Mouse (Mus musculus) cerebral cortex, adult 2 months (tissue): ENCODE data around the gene Gm20388.

Experiments used
- WGBS: fragments of 180-500 bp; shearing (Covaris S2); methylation state at CpG from one replicate; pipeline ENCODE4 v1.1.7; 2018; 5-methylcytosine and 5-hydroxymethylcytosine counted together

The Gm20388 gene

DNA sequence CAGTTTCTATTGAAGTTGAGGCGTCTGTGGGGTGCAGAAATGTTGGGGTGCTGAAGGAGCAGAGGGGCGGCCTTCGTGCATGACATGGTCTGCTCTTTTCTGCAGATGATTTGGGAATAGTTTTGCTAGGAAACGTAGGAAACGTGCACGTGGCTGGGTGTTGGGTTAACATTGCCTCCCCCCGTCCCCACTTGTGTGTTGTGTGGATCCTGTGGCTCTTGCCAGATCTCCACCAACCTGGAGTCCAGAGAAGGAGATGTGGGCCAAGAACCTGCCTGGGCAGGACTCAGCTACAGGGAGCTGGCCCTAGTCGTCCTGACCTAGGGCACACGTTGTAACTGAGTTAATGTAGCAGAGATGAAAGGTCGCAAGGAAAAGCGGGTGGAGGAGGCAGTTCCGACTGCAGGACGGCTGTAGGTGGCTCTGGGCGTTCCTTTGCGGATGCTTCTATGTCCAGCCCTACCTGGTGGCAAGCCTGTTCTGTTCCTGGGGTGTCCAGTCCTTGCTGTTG lies 579.2 kb downstream of the Gm20388 start:
- 23% methylated on average over 15 of the region's 15 CpGs for WGBS

GRCm38 (mm10) chr8:120490354-120491141 lies 579.9 kb downstream of the Gm20388 start:
- WGBS = 30% methylated on average over 12 of the region's 12 CpGs

DNA sequence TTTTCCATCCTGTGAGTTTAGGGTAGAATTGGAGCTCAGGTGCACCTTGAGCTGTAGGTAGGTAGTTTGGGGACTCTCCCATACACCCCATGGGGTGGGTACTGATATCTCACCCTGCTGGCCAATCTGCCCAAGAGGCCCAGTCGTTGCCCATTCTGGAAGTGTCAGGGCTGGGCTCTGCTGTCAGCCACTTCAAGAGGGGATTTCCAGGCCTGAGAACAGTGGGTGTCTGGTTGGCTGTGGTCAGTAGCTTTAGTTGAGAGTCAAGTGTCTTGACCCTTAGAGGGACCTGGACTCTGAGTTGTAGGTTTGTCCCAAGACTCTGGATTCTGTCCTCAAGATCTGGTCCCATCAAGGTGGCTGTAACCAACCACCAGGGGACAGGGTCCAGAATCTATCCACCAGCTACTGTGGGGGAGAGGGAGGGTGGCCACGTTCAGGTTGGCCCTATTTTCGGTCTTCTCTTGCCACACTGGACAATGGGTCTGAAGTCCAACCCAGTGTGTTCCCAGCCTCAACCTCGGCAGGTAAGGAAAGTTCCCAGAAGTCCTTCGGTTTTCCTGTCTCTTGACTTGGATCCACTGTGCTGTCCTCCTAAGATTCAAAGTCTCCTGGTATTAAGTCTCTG lies 580.6 kb downstream of the Gm20388 start:
- 74% methylated on average over 5 of the region's 5 CpGs for WGBS

- WGBS = 65% methylated on average over 14 of the region's 14 CpGs
Observed at GRCm38 (mm10) chr8:120492193-120492880, 581.7 kb downstream of the Gm20388 start.

DNA sequence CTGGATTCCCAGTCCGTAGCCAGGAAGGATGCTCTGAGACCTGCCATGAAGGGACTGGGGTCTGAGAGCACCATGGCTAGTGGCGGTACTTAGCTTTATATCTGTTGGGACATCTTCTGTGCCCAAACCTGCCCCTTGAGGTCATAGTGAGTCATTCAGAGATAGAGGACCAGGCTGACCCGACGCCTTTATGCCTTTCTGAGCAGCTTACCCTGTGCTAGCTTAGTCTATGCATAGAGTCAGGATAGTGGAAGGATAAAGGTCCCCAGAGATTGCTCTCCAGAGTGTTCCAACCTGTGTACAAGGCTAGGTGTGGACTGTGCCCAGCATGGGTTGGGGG lies 582.2 kb downstream of the Gm20388 start:
- WGBS = 81% methylated on average over 4 of the region's 4 CpGs

GRCm38 (mm10) chr8:120493508-120494464 lies 583.1 kb downstream of the Gm20388 start:
- WGBS = 79% methylated on average over 16 of the region's 16 CpGs

- 39% methylated on average over 15 of the region's 15 CpGs for WGBS
Observed at GRCm38 (mm10) chr8:120494903-120495302, 584.3 kb downstream of the Gm20388 start.

DNA sequence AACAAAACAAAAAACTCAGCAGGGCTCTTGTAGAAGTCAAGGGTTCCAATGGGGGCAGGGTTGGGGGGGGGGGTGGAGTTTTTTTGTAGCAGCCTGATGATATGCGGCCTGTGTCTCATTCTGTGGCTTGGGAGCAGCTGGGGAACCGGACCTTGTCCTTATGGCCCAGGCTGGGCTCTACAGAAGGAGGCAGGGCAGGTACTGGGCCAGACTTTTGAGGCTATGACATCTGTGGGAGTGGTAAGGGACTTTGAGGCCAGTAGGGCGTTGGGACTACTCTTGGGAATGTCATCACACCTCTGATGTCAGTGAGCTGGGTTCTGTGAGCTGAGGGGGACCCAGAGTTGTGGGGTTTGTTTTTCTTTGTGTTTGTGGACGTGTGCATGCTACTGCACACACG lies 584.8 kb downstream of the Gm20388 start:
- WGBS = 84% methylated on average over 5 of the region's 5 CpGs

DNA sequence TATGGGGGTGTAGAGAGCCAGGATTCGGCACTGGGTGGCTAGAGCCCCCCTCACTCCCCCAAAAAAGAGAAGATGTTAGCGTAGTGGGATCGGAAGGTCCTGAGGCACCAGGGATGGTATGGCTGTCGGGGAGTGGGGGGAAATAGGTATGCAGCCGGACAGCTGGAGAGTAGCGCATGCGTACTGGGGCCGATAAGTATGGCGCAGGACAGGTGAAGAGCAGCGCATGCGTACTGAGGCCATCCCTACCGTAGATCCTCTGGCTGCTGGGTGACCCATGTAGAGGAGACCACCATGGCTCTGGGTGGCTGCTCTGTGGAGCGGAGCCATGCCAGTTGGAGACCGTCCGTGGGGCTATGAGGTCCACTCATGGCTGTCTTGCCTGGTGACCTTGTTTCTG lies 585.8 kb downstream of the Gm20388 start:
- 98% methylated on average over 15 of the region's 15 CpGs for WGBS

GRCm38 (mm10) chr8:120497503-120497946 lies 586.9 kb downstream of the Gm20388 start:
- 56% methylated on average over 11 of the region's 11 CpGs for whole genome bisulfite sequencing

DNA sequence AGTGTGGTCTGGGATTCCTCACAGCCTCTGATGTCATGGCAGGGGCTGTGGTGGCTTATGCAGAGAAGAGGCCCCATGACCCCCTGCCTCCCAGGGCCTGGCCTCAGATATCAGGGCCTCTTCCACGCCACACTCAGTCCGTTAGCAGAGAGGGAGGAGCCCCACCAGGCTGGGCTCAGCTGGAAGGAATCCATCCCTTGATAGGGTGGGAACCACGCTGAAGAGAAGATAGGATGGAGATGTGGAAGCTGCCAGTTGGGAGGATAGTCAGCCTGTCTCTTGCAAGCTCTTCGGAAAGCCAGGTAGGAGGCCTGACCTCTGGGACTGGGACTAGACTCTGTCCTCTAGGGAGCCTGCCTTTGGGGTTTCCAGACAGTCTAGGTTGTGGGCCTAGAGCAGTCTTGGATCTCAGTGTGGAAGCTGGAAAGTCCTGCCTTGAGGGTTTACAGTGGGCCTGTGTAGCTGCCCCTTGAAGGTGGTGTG lies 587.7 kb downstream of the Gm20388 start:
- WGBS = 47% methylated on average over 4 of the region's 4 CpGs

DNA sequence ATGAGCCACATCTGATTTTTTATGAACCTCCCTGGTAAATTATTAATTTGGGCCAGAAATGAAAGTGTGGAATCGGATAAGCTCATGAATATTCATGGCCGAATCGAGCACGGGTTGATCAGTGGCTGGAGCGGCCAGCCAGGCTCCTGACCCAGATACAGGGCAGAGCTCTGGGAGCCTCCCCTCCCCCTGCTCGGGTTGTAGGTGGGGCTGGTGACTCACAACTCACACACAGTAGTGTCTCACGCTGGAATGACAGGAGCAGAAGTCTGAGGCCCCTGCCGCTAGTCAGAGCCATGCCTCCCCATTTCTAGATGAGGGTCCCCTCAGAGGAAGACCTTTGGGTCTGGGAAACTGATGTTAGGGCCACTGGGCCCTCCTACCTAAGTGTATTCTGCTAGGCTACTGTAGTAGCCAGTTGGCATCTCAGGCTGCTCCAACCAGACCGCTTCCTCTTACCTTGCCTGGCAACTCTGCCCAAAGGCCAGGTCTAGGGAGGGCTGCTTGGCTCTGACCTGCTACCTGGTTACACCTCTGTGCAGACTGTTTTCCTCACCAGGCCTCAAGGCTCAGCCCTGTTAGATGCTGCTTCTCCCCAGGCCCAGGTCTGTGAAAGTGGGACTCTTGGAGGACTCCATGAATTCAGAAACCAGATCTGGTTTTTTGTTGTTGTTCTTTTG lies 588.4 kb downstream of the Gm20388 start:
- WGBS = 30% methylated on average over 9 of the region's 9 CpGs

GRCm38 (mm10) chr8:120500701-120501261 lies 590.1 kb downstream of the Gm20388 start:
- 75% methylated on average over 8 of the region's 8 CpGs for WGBS

- WGBS = 93% methylated on average over 5 of the region's 5 CpGs
Observed at GRCm38 (mm10) chr8:120501426-120501825, 590.8 kb downstream of the Gm20388 start.

- WGBS = 58% methylated on average over 5 of the region's 5 CpGs
Observed at GRCm38 (mm10) chr8:120502428-120502827, 591.8 kb downstream of the Gm20388 start.

GRCm38 (mm10) chr8:120504251-120505081 lies 593.8 kb downstream of the Gm20388 start:
- WGBS = 31% methylated on average over 20 of the region's 20 CpGs

- WGBS = 28% methylated on average over 19 of the region's 19 CpGs
Observed at GRCm38 (mm10) chr8:120505082-120505511, 594.5 kb downstream of the Gm20388 start.

GRCm38 (mm10) chr8:120505619-120506310 lies 595.1 kb downstream of the Gm20388 start:
- WGBS = 53% methylated on average over 23 of the region's 23 CpGs

DNA sequence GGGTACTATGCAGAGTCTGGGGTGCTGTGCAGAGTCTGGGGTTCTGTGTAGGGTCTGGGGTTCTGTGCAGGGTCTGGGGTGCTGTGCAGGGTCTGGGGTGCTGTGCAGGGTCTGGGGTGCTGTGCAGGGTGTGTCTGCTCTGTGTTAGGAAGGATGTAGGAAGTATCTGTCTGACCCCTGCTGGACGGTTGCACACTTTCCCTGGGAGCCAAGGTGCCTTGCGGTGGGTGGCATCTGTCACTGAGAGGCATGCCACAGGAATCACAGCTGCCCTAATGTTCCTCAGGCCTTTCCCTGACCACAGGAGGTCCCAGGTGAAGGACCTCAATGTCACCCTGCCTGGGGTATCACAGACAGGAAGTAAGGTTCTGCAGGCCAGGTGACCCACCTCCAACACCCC lies 595.9 kb downstream of the Gm20388 start:
- 63% methylated on average over 2 of the region's 2 CpGs for WGBS
